Mouse (Mus musculus) lung, postnatal 4 days (tissue): ENCODE data around the gene Faf1.

Experiments
- DNase-seq, 2 experiments: peaks; one replicate each; pipeline ENCODE4 v3.0.0; 2021

Gene Faf1

DNA sequence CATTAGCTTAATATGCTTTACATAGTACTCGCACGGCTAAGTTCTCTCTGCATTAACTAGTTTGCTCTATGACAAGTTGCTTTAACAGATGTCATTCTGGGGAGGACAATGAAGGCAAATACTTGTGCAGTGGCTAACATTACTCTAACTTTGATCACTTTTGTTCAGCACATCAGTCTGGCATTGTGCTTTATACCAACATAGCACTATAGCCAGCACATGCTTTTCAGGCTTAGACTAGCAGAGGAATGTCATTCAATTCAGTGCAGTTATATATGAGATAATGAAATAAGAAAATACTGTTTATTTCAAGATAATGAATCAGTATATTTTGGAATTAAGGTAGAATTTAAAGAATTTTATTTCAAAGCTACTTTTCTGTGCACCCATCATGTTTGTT lies 115.9 kb downstream of the Faf1 start:
- DNase-seq = no peak

DNA sequence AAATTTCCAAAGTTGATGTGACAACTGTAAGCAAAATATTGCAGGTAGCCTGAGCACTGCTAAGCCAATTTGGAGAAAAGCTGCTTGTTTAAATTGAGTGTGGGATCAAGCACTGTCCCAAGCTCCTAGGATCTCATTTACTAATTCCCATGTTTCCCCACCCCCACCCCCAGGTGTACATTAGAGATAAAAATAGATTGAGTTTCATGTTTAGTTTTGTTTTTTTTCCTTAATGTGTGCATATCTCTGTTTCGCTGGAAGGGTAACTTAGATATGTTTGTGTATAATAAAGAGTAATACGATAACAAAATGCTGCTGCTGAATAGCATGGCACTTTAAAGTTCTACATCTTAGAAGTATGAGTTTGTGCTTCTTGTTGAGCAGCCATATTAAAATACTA lies 116.7 kb downstream of the Faf1 start:
- no peak for DNase-seq

DNA sequence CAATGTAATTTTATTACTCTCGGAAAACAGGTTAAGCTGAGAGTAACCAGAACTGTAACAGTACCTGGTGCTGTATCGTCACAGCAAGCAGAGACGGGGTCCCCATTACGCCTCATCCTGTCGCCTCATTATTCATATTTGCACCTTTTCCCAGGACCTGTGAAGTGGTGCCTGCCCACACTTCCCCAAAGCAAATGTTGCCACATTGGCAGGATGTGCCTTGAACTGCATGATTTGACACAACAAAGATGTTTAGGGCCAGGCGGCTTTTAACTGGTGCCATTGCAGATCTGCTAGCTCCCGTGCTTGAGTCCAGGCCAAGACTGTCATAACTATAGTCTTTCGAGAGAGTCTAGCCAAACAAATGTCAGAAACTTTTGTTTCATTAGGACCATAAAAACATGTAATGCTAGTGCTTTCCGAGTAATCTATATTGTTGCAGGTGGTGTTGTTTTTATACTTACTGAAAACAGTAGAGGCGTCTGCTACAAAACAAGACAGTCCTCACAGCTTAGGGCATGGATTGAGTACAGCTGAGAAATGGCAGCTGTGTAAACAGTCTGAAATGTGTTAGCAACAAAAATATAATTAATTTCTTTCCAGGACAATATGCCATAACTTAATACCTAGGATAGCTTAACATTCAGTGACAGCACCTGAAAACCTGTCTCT lies 121.3 kb downstream of the Faf1 start:
- DNase-seq = no peak

DNA sequence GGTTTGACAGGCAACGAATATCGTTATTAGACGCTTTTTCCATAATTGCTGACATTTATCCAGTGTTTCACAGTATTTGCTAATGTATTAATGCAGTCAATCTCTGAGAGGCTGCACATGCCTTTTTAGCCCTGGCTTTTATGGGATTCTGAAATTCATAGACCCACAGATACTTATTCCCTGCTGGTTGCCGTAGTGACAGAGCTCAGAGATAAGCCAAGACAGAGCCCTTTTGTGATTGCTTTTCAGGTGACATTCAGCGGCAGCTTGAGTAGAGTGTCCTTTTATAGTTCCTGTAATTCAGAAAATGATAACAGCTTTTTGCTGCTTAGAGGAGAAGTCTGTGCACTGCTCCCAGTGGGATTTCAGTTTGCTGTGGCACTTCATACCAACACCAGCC lies 130.0 kb downstream of the Faf1 start:
- DNase-seq = no peak

DNA sequence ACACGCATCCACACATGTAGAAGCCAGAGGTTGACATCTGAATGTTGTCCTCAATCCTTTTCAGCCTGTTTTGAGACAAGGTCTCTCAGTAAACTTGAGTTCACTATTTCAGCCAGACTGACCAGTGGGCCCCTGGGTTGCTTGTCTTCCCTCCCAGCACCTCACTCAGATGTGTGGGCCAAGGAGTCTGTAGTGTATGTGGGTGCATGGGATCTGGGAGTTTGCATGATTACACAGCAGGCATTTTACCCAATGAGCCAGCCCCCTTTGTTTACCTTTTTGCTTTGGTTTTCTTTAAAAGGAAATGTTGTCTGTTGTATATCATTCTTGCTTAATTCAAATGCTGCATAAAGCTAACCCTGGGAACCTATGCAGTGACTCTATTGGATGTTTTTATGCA lies 138.8 kb downstream of the Faf1 start:
- DNase-seq = no peak

DNA sequence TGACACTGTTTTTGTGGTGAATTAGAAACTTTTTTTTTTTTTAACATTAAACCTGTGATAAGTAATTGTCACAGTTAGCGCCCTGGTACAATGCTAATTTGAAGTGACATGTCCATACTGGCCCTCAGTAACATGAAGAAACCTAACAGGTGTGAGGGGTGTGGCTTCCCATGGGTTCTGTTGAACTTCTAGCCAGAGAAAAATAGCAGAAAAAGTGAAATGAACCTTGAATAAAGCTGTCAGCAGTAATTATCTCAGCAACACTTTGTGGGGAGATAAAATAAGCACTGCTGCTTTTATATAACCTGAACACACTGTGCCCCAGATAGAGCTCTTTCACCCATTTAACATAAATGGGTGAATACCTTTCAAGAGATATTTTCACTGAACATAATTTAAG lies 139.2 kb downstream of the Faf1 start:
- no peak for DNase-seq

DNA sequence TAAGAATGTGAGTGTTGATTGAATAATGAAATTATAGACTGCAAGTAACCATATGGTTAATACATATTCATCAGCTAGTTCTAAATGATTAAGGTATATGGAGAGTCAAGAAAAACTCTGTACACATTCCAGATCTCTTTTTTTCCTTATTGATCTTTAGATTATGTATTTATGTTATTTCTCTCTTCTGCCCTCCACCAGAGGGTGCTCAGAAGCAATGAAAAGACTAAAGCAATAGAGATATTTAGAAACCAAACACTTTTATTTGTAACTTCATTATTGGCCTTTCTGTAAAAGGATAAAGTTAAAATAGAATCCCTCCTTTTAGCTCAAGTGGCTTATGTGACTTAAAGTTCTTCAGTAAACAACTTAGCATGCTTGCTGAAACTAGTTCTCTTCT lies 143.1 kb downstream of the Faf1 start:
- DNase-seq = no peak

DNA sequence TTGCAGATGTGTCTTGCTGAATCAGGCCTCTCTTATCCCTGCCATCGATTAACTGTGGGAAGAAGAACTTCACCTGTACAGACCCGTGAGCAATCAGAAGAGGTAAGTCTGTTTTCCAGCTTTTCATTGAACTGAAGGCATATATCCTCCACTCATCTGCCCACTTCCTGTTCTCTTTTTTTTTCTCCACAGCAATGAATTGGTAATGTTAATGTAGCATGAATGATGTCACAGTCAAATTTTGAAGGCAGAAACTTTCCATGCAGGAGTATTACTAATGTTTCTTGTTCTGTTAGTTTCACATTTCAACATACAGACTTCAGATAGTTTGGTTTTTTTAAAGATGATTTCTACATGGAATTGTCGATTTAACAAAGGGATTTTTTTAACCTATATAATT lies 153.4 kb downstream of the Faf1 start:
- no peak for DNase-seq

DNA sequence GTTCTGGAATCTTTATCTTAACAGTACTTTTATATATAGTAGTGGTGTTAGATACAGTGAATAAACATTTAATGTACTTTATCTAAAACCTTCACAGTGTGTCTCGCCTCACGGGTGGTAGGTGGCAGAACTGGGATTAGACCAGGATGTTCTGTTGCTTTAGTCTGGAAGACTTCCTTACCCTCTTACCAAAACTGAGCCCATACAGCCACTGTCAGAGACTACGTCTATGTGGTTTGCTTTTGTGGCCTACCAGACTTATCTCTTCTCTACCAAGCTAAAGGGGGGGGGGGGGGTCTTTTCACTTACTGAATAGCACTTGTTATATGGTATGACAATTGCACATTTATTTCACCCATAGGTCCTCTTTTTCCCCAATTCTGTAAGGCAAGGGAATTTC lies 181.5 kb downstream of the Faf1 start:
- DNase-seq = no peak

DNA sequence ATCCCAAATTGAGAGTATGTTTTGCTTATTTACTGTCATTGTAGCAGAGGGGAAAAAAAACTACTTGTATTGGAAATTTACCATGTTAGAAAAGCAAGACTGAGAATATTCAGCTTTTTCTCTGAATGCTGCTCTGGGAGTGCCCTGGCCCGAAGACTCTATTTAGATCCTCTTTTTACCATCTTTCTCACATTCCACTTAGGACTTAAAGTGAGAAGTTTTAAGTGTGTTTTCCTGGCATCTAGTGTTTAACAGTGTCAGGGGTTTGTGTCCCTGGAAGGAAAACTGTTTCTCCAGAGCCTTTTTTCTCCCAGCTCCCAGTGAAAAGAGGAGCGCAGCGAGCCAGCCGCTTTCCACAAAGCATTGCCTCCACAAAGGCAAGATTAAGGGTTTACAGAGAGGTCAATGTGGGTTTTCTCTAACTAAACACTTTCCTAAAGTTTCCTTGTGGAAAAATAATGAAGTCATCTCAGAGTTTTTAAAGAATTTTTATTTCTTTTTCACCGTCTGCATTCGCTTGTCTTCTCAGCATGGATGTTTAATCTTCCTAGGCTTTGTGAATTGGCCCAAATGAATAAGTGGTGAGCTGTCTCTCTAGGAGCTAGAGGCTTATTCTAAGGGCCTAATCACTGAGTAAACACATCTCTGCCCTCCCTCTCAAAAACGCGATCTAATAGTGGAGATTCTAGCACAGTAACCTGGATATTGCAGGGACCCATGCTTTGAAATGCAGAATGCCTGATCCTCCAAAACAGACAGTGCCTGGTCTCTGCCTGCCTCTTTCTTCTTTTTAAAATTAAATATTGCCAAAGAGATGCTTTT lies 182.4 kb downstream of the Faf1 start:
- DNase-seq = no peak

DNA sequence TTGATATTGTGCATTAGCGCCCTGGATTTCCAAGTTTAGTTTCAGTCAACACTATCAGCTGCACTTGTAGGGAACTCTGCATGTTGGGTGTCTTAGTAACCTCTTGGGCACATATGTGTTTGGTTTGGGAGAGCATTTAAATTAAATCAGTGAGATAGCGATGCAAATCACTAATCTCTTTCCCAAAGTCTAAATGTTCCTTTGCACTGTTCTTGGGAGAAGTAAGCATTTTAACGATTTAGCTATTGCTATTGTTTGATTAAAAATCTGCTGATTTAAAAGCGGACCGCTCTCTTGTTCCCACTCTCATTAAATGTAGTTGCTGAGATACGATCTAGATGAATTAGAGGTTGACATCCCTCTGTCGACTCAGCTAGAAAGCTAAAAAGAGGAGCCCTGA lies 183.0 kb downstream of the Faf1 start:
- DNase-seq = no peak

DNA sequence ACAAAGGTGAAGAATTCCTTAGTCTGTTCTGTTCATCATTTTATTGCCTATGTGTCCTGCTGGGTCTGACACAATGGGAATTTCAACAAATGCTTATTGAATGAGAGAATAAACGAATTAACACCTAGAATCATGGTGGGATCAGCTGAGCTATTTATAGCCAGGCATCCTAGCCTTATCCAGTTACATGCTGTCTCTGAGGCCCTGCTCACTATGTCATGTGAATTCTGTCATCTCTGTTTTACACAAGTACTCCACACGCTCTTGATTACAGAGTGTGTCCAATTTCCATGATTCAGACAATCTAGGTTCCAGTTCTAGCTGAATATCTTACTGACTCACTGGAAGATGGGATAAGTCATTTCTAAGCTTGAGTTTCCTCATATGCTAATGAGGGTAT lies 183.9 kb downstream of the Faf1 start:
- DNase-seq = no peak

DNA sequence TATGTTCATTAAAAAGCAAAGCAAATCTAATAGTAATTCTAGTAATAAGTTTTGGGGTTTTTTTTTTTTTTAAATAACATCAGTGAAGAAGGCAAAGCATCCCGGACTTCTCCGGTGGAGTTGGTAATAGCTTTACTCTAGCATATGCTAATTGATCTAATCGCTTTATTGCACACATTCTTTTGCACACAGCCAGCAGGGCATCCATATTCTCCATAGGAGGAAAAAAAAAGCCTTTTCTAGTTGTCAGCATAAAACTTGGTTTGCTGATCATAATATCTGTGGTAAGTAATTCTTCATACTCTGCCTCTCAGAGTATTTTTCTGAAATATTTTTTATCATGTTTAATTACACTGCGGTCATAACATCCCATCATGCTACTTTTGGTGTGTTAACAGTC lies 185.9 kb downstream of the Faf1 start:
- DNase-seq = no peak

DNA sequence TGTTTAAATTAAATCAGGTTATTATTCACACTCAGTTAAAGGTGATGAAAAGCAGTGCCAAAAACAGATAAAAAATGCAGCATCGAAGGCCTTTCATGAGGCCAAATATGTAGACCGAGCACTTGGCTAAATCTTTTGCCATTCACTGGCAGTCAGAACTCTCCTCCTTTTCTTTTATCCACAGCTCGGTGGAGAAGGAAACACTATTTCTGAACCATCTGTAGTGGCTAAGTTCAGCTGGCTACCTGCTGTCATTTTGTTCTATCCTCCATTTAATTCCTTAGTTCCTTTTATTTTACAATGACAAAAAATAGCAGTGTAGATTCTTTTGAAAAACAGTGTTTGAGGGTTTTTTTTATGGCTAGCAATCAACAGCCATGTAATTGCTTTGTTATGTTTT lies 186.6 kb downstream of the Faf1 start:
- DNase-seq = no peak

DNA sequence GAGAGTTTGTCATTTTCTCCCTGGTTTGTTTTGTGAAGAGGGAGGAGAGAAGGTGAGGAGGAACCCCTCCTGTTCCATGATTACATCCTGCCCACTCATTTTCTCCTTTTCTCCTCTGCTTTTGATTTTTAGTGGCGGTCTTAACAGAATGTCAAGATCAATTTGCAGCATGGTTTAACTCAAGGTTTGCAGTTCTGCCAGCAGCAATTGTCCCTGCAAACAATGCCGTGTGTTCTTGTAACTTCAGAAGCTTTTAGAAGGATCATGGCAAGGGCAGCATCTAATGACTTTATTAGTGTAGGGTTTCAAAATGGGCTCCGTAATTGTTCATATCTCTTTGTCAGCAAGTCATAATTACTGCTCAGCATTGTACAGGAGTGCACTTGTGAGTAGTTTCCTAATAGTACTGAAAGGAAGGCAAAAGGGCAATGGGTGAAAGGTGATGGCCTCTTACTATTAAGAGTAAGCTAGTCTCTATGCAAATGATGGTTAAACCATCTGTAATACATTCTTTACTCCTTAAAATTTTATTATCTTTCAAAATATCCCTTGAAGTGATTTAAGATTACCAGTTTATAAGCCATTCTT lies 192.6 kb downstream of the Faf1 start:
- no peak for DNase-seq

DNA sequence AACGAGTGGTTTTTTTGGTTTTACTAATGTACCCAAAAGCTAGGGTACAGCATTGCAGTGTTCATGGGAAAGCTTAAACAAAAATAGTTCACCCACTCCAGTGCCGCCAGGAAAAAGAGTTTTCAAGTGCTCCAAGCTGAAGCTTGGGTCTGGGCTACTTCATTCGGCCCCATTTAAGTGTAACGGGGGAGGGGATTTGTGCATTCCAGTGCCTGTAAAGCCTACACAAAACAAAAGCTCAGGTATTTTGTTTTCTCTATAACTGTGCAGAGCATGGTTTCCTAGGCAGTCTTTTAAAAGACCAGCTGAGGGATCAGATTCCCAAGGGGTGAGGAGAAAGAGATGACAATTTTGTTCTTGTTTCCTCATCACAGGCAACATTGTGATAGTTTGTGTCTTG lies 207.9 kb downstream of the Faf1 start:
- DNase-seq = no peak

DNA sequence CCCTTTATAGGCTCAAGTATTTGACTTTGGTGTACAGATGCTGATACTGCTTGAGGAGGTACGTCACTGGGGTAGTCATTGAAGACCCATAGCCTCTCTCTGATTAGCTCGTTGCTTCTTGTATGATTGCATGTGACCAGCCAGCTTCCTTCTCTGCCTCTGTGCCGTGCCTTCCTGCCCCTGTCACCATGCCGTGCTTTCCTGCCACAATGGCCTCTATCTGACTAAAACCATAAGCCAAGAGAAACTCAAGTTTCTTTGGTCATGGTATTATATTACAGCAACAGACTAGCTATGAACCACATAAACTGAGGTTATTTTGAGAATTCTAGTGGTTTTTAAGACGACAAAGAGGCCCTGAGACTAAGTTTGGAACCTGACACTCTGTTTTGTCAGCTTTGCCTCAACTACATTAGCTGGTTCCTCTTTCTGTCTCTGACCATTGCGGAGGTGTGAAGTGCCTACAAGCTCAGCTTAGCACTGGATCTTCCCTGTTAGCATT lies 211.5 kb downstream of the Faf1 start:
- no peak for DNase-seq

DNA sequence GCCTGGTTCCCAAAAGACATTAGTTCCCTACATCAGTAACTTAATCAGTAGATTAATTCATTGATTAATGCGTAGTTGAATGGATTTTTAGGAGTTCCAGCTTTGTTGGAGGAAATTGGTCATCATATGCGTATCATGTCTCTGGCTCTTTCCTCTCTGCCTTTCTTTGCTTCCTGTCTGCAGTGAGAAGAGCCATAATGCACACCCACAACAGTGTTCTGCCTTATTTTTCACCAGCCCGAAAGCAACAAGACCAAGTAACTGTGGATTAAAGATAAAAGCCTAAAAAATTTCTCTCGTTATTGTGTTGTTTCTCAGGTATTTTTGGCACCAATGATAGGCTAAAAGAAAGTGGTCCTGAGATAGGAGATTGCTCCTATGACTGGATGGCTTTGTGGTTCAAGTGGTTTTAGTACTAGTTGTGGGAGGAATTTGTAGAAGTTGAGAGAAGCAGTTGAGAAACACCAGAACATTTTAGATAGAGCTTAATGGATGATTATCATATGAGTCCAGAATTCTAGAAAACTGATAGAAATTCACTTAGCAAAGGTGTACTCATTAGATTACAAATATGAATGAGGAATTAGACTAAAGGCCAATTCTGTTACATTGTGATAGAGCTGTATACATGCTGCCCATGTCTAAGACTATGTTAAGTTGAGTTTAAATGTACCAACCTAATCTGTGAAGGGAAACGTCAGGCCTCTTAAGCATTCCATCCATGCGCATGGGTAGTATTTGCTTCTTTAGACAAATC lies 221.6 kb downstream of the Faf1 start:
- DNase-seq = no peak

DNA sequence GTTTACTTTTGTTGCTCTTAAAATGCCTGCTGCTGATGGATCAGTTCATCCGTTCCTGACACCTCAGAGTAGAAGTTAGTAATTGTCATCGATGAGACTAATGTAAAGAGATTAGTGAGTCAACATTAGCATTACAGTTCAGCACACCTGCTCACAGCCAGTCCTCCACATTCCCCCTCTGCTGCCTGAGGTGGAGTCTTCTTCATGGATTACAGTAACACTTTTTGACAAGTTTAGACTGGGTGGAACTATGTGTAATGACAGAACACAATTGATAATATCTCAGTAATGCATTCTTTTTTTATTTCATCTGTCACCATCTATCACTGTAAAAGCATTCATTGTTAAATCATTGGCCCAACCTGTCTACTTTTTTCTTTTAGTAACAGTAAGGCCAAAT lies 224.7 kb downstream of the Faf1 start:
- no peak for DNase-seq

DNA sequence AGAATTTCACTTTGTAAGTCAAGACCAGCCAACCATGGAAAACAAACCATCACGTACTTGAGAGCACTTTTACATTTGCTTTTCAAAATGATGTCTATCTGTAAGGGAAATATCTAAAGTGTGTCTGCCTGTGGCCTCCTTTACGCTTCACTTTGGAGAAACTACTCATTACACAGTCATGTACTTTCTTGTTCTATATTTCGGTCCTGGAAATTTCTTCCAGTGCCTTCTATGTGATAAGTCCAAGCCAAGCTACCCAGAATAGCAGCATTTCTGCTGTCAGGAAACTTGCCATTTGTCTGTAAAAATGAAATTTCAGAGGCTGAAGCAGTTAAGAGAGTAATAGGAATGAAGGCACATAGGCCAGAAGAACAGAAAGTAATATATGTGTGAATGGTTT lies 228.1 kb downstream of the Faf1 start:
- no peak for DNase-seq

DNA sequence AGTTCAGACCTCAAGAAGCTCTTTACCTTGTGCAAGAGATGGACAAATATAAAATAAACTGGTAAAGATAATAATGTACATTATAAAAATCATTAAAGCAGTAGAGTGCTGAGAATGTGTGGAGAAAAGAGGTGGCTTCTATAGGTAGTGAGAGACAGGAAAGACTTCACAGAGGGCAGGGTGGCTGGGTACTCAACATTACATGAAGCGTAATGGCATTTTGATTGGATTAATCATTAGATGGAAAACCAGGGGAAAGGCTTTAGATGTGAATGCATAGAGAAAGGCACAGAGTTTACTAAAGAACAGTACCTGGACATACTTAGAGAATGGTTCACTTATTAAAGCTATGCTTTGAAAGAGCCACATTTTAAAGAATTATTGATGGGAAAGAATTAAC lies 252.7 kb downstream of the Faf1 start:
- DNase-seq = no peak

DNA sequence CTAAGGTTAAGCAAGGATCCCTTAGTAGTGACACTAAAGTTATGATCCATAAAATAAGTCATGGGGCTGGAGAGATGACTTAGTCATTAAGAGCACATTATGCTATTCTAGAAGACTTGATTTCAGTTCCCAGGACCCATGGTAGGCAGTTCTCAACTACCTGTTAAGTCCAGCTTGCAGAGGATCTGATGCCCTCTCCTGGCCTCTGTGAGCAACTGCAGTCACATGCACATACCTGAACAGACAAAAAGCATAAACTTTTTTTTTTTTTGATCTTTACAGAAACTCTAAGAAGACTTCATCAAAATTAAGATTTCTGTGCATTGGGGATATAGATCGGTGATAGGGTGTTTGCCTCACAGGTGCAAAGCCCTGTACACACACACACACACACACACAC lies 254.1 kb downstream of the Faf1 start:
- DNase-seq = no peak

DNA sequence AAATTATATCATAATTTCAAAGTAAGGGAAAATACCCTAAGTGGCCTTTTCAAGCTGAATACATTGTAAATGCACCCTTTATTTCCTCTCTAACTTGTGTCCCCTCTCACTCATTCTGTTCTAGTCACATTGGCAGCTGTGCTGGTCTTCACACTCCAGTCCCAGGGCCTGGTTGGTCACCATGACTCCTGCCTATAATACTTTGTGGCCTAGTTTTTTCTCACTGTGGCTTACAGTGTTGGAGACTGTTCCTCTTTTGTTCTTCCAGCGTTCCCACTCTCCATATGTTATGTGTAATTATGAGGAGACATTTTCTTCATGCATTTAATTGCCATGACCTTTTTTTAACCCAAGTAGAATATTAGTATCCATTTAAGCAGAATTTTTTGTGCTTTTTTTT lies 254.5 kb downstream of the Faf1 start:
- DNase-seq = no peak

DNA sequence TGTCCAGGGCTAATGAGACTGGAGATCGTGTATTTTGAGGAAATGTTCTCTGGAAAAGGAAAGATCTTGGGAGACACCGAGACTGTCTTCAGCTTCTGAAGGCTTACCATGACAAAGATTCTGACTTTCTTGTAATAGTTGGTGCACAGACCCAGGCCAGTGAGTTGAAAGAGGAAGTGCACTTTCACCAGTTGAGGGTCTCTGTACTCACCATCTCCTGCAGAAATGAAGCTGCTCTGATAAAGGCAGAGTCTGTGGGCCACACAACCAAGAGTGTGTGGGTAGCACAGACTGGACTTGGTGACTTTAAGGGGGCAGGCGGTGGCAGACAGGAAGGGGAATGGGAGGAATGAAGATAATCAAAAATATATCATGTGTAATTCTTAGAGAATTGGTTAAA lies 260.2 kb downstream of the Faf1 start:
- no peak for DNase-seq
